Mouse (Mus musculus): ENCODE results near the gene Map2k7. TPM values are rescaled to one million over a fixed set of nuclear protein-coding genes. Genes with fewer than 3 reads are reported as not detected.

Map2k7 gene
- total and polyA plus RNA-seq, 3 experiments: 25.8 to 115 TPM; not detected in 1

- Histone ChIP-seq H3K4me1 (ENCODE audit: control insufficient read depth in 1 of 2, insufficient read depth in 2 of 2, low read length in 2 of 2) (peaks cover 0 to 15% of the 10 kb centered on the region in 2 experiments; a peak in 2 of 4 replicates), H3K9ac (ENCODE audit: control insufficient read depth, low read depth, low read length, poor library complexity, severe bottlenecking) (no peak overlapping the region)
- TF ChIP-seq HCFC1 (IDR thresholded peaks at IDR 0.05; ENCODE audit: low read depth, low read length) (no peak), CTCF (IDR thresholded peaks at IDR 0.05 in 2 of 3, conservative IDR thresholded peaks at IDR 0.05 in 1 of 3; ENCODE audit: control insufficient read depth in 1 of 3, insufficient read depth in 1 of 3, low read depth in 2 of 3, low read length in 3 of 3, poor library complexity in 1 of 3, severe bottlenecking in 1 of 3) (peak; percentile 70 to 95 (median 89)), SIN3A (IDR thresholded peaks at IDR 0.05; ENCODE audit: low read length) (peak; percentile 46; the same call in 1 of the 2 replicates), ETS1 (IDR thresholded peaks at IDR 0.05; ENCODE audit: low read depth, low read length) (no peak), ZKSCAN1 (IDR thresholded peaks at IDR 0.05; ENCODE audit: low read depth, low read length) (no peak), RCOR1 (IDR thresholded peaks at IDR 0.05; ENCODE audit: low read depth, low read length) (no peak), TAL1 (IDR thresholded peaks at IDR 0.05; ENCODE audit: low read length) (no peak), JUND (IDR thresholded peaks at IDR 0.05; ENCODE audit: low read depth, low read length) (no peak), MAX (IDR thresholded peaks at IDR 0.05; ENCODE audit: low read length) (no peak), GATA1 (IDR thresholded peaks at IDR 0.05; ENCODE audit: low read depth, low read length) (no peak), ELF1 (IDR thresholded peaks at IDR 0.05; ENCODE audit: low read depth, low read length) (no peak), CHD2 (IDR thresholded peaks at IDR 0.05; ENCODE audit: low read length) (0 out of 2 replicates have a peak, but pooled peaks have one; percentile 20), POLR2AphosphoS5 (IDR thresholded peaks at IDR 0.05; ENCODE audit: borderline replicate concordance, low read depth, low read length) (no peak), MYC (IDR thresholded peaks at IDR 0.05; ENCODE audit: low read depth, low read length) (no peak), EP300 (IDR thresholded peaks at IDR 0.05; ENCODE audit: low read depth in 1 of 2, low read length in 2 of 2) (0 out of 4 replicates have a peak, but pooled peaks of 1 of the 2 experiments have one; percentile 13), SMC3 (IDR thresholded peaks at IDR 0.05; ENCODE audit: low read depth, low read length) (peak; percentile 91), USF1 (IDR thresholded peaks at IDR 0.05; ENCODE audit: low read depth, low read length) (no peak), MEF2A (IDR thresholded peaks at IDR 0.05; ENCODE audit: extremely low read depth, insufficient replicate concordance, low read depth, low read length, poor library complexity, severe bottlenecking) (no peak), BHLHE40 (IDR thresholded peaks at IDR 0.05; ENCODE audit: borderline replicate concordance, low read depth, low read length) (peak; percentile 27; the same call in 1 of the 2 replicates), ZNF384 (IDR thresholded peaks at IDR 0.05; ENCODE audit: low read depth, low read length) (no peak), TCF12 (IDR thresholded peaks at IDR 0.05; ENCODE audit: low read depth, low read length) (no peak), GABPA (IDR thresholded peaks at IDR 0.05; ENCODE audit: low read depth, low read length) (no peak), CHD1 (IDR thresholded peaks at IDR 0.05; ENCODE audit: low read depth, low read length) (no peak), MAFK (IDR thresholded peaks at IDR 0.05; ENCODE audit: borderline replicate concordance, low read depth, low read length) (no peak), MAZ (IDR thresholded peaks at IDR 0.05; ENCODE audit: low read depth, low read length) (0 out of 2 replicates have a peak, but pooled peaks have one; percentile 22), POLR2A (IDR thresholded peaks at IDR 0.05; ENCODE audit: control insufficient read depth in 1 of 2, insufficient read depth in 1 of 2, low read depth in 1 of 2, low read length in 2 of 2, poor library complexity in 1 of 2) (no peak), KAT2A (conservative IDR thresholded peaks at IDR 0.05; ENCODE audit: low read depth, low read length) (no peak), USF2 (IDR thresholded peaks at IDR 0.05; ENCODE audit: borderline replicate concordance in 1 of 2, insufficient read depth in 1 of 2, low read depth in 1 of 2, low read length in 2 of 2) (no peak), NELFE (IDR thresholded peaks at IDR 0.05; ENCODE audit: low read depth, low read length) (no peak), ZC3H11A (IDR thresholded peaks at IDR 0.05; ENCODE audit: low read depth, low read length) (peak; percentile 69), POLR2AphosphoS2 (IDR thresholded peaks at IDR 0.05; ENCODE audit: low read length) (no peak; the same call in 1 of the 2 replicates), MYB (IDR thresholded peaks at IDR 0.05; ENCODE audit: low read depth, low read length) (no peak), UBTF (IDR thresholded peaks at IDR 0.05; ENCODE audit: borderline replicate concordance, insufficient read depth, low read depth, low read length) (no peak), MXI1 (IDR thresholded peaks at IDR 0.05; ENCODE audit: low read depth, low read length) (no peak; the same call in 1 of the 2 replicates), RAD21 (IDR thresholded peaks at IDR 0.05; ENCODE audit: low read depth, low read length) (peak; percentile 67), NRF1 (IDR thresholded peaks at IDR 0.05; ENCODE audit: insufficient read depth, low read depth, low read length, poor library complexity, severe bottlenecking) (0 out of 2 replicates have a peak, but pooled peaks have one; percentile 20)
Measured at GRCm38 (mm10) chr8:4250306-4250970, 11.9 kb downstream of the Map2k7 start.

More at GRCm38 (mm10) chr8:4250306-4250970, 11.9 kb downstream of the Map2k7 start:
- peak; percentile 88 for DNase-seq (ENCODE audit: low read depth, low spot score)
- Histone ChIP-seq H3K27me3 (ENCODE audit: control insufficient read depth in 1 of 2, insufficient read depth in 2 of 2, low read length in 2 of 2) (no peaks in the 10 kb centered on the region), H3K79me2 (ENCODE audit: control insufficient read depth, insufficient read depth, low read length, poor library complexity) (peaks cover 1% of the 10 kb centered on the region), H3K27ac (ENCODE audit: control insufficient read depth, low read depth, low read length) (no peak overlapping the region), H3K4me3 (ENCODE audit: control insufficient read depth in 1 of 2, insufficient read depth in 1 of 2, low read depth in 2 of 2, low read length in 2 of 2) (no peak overlapping the region), H3K9me3 (replicated peaks; ENCODE audit: insufficient read depth, low read length) (no peaks in the 10 kb centered on the region), H3K36me3 (ENCODE audit: control insufficient read depth in 1 of 2, insufficient read depth in 2 of 2, low read length in 2 of 2) (peaks cover 1 to 6% of the 10 kb centered on the region in 2 experiments; a peak in 3 of 4 replicates)
